Mouse (Mus musculus) erythroblast, embryonic 14.5 days (primary cell): ENCODE data around the gene Olfr1341.

Experiments used
- GATA1 ChIP-seq: IDR thresholded peaks from 2 replicates; pipeline ENCODE4 v1.6.1; 2012; ENCODE audit warnings: low read length, inconsistent platforms, mixed read lengths
- TAL1 ChIP-seq: IDR thresholded peaks from 3 replicates; pipeline ENCODE4 v1.6.1; 2012; ENCODE audit warnings: low read length, inconsistent platforms, mixed read lengths

DNA sequence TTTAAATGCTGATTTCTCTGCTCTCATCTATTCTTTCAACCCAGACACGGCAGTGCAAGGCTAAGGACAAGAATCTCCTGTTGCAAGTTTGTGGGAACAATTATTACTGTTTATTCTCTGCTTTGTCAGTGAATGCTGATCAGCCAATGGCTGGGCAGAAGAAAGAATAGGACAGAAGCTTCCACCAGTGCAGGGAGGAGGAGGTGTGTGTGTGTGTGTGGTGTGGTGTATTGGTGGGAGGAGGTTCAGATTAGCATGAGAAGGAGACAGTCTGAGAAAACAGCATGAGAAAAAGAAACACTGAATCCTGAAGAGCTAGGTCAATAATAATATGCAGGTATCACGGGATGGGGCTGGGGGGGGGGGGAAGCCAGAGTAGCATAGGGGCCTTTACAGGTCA lies 9.5 kb upstream of the Olfr1341 start:
- TF ChIP-seq GATA1 (no peak), TAL1 (no peak)
